Mouse (Mus musculus) embryonic facial prominence, embryonic 15.5 days (tissue): Measurements from ENCODE around the gene Itgb2. TPM values are rescaled to one million over a fixed set of nuclear protein-coding genes. Genes with fewer than 3 reads are reported as not detected.

Source experiments
- ATAC-seq: fragments of 200-750 bp; cut with Nextera tagmentation; 2 replicates; pipeline ENCODE4 v1.8.0; 2017; ENCODE audit warnings: low read depth, moderate TSS enrichment; ENCODE audit not compliant: insufficient number of reproducible peaks, low FRiP score, low TSS enrichment
- H3K27ac ChIP-seq: fragments of 300-500 bp; sonication (generic); replicated peaks from 2 replicates; pipeline ENCODE4 v1.5.1; 2015; ENCODE audit warnings: mild to moderate bottlenecking, inconsistent platforms
- H3K27me3 ChIP-seq: fragments of 300-500 bp; sonication (generic); 2 replicates; pipeline ENCODE4 v1.6.1; 2015; ENCODE audit warnings: inconsistent platforms
- H3K36me3 ChIP-seq: fragments of 300-500 bp; sonication (generic); 2 replicates; pipeline ENCODE4 v1.6.1; 2015; ENCODE audit warnings: mild to moderate bottlenecking, inconsistent platforms
- H3K4me1 ChIP-seq: fragments of 300-500 bp; sonication (generic); 2 replicates; pipeline ENCODE4 v1.6.1; 2015; ENCODE audit warnings: inconsistent platforms
- H3K4me2 ChIP-seq: fragments of 300-500 bp; sonication (generic); replicated peaks from 2 replicates; pipeline ENCODE4 v1.6.1; 2015; ENCODE audit warnings: mild to moderate bottlenecking, inconsistent platforms
- H3K4me3 ChIP-seq: fragments of 300-500 bp; sonication (generic); replicated peaks from 2 replicates; pipeline ENCODE4 v1.5.1; 2015; ENCODE audit warnings: mild to moderate bottlenecking, inconsistent platforms
- H3K9ac ChIP-seq: fragments of 300-500 bp; sonication (generic); 2 replicates; pipeline ENCODE4 v1.6.1; 2015; ENCODE audit warnings: inconsistent platforms
- H3K9me3 ChIP-seq: fragments of 300-500 bp; sonication (generic); replicated peaks from 2 replicates; pipeline ENCODE4 v1.6.1; 2016; ENCODE audit warnings: inconsistent platforms
- WGBS: fragments of 180-500 bp; shearing (Covaris S2); methylation state at CpG from one replicate; pipeline ENCODE4 v1.1.7; 2015; 5-methylcytosine and 5-hydroxymethylcytosine counted together
- polyA plus RNA-seq: library from polyadenylated mRNA; unstranded; fragments of >200 nt; fragmentation: Nextera tagmentation; extraction: Ambion mirVana; gene quantifications from 2 replicates; pipeline ENCODE4 v1.2.1, GENCODE M21; 2015

Gene Itgb2
- polyA plus RNA-seq, 1 experiment from 2014 or later, result 2.8 TPM

- Histone ChIP-seq H3K4me1 (no peaks in the 10 kb centered on the region), H3K27ac (no peak overlapping the region), H3K27me3 (no peaks in the 10 kb centered on the region), H3K4me3 (no peak overlapping the region), H3K36me3 (no peaks in the 10 kb centered on the region), H3K4me2 (no peak overlapping the region), H3K9ac (no peak overlapping the region), H3K9me3 (no peaks in the 10 kb centered on the region)
- no peak for ATAC-seq
- 91% methylated on average over 7 of the region's 7 CpGs for WGBS
These were observed 26.6 kb downstream of the Itgb2 start for GRCm38 (mm10) chr10:77556631-77557030.

- WGBS, result 89% methylated on average over 4 of the region's 4 CpGs
- Histone ChIP-seq H3K4me2 (no peak overlapping the region), H3K27ac (no peak overlapping the region), H3K9me3 (no peaks in the 10 kb centered on the region), H3K9ac (no peak overlapping the region), H3K27me3 (no peaks in the 10 kb centered on the region), H3K36me3 (no peaks in the 10 kb centered on the region), H3K4me1 (no peaks in the 10 kb centered on the region), H3K4me3 (no peak overlapping the region)
- ATAC-seq, result no peak
These were observed 27.6 kb downstream of the Itgb2 start for GRCm38 (mm10) chr10:77557641-77558040.

GRCm38 (mm10) chr10:77560090-77560489 lies 30.0 kb downstream of the Itgb2 start:
- Histone ChIP-seq H3K9me3 (no peaks in the 10 kb centered on the region), H3K4me2 (no peak overlapping the region), H3K9ac (no peak overlapping the region), H3K36me3 (no peaks in the 10 kb centered on the region), H3K4me1 (no peaks in the 10 kb centered on the region), H3K27ac (no peak overlapping the region), H3K27me3 (no peaks in the 10 kb centered on the region), H3K4me3 (no peak overlapping the region)
- no peak for ATAC-seq
- WGBS, result 79% methylated on average over 11 of the region's 11 CpGs

- no peak for ATAC-seq
- Histone ChIP-seq H3K4me2 (no peak overlapping the region), H3K27ac (no peak overlapping the region), H3K36me3 (no peaks in the 10 kb centered on the region), H3K9me3 (no peaks in the 10 kb centered on the region), H3K4me1 (no peaks in the 10 kb centered on the region), H3K27me3 (no peaks in the 10 kb centered on the region), H3K4me3 (no peak overlapping the region), H3K9ac (no peak overlapping the region)
- 82% methylated on average over 9 of the region's 9 CpGs for WGBS
These were observed 30.8 kb downstream of the Itgb2 start for GRCm38 (mm10) chr10:77560830-77561229.

GRCm38 (mm10) chr10:77561508-77561907 lies 31.5 kb downstream of the Itgb2 start:
- WGBS, result 58% methylated on average over 2 of the region's 2 CpGs
- Histone ChIP-seq H3K9ac (no peak overlapping the region), H3K9me3 (no peaks in the 10 kb centered on the region), H3K4me2 (no peak overlapping the region), H3K4me3 (no peak overlapping the region), H3K27ac (no peak overlapping the region), H3K27me3 (no peaks in the 10 kb centered on the region), H3K4me1 (no peaks in the 10 kb centered on the region), H3K36me3 (no peaks in the 10 kb centered on the region)
- no peak for ATAC-seq

- no peak overlapping the region for H3K27ac ChIP-seq
- no peaks in the 10 kb centered on the region for H3K9me3 ChIP-seq
- no peak overlapping the region for H3K9ac ChIP-seq
- H3K4me3 ChIP-seq, result no peak overlapping the region
- peaks cover 10% of the 10 kb centered on the region; the same call in 1 of the 2 replicates for H3K4me1 ChIP-seq
- H3K36me3 ChIP-seq, result no peaks in the 10 kb centered on the region
- no peaks in the 10 kb centered on the region for H3K27me3 ChIP-seq
- H3K4me2 ChIP-seq, result no peak overlapping the region
- ATAC-seq, result no peak
- 76% methylated on average over 8 of the region's 8 CpGs for WGBS
These were observed 35.0 kb downstream of the Itgb2 start for GRCm38 (mm10) chr10:77565005-77565404.

- no peak for ATAC-seq
- Histone ChIP-seq H3K27me3 (no peaks in the 10 kb centered on the region), H3K4me1 (peaks cover 10% of the 10 kb centered on the region; the same call in 1 of the 2 replicates), H3K36me3 (no peaks in the 10 kb centered on the region), H3K4me2 (no peak overlapping the region), H3K9ac (no peak overlapping the region), H3K9me3 (no peaks in the 10 kb centered on the region), H3K27ac (no peak overlapping the region), H3K4me3 (no peak overlapping the region)
- WGBS, result 32% methylated on average over 8 of the region's 8 CpGs
These were observed 36.6 kb downstream of the Itgb2 start for GRCm38 (mm10) chr10:77566651-77567050.

GRCm38 (mm10) chr10:77569481-77569880 lies 39.4 kb downstream of the Itgb2 start:
- no peaks in the 10 kb centered on the region for H3K9me3 ChIP-seq
- WGBS, result 45% methylated on average over 7 of the region's 7 CpGs
- peaks cover 10% of the 10 kb centered on the region; the same call in 1 of the 2 replicates for H3K4me1 ChIP-seq
- no peaks in the 10 kb centered on the region for H3K27me3 ChIP-seq
- no peak overlapping the region for H3K4me3 ChIP-seq
- no peak for ATAC-seq
- no peaks in the 10 kb centered on the region for H3K36me3 ChIP-seq
- peak overlapping the region; percentile 40; the same call in 1 of the 2 replicates for H3K27ac ChIP-seq
- no peak overlapping the region for H3K9ac ChIP-seq
- no peak overlapping the region for H3K4me2 ChIP-seq

- Histone ChIP-seq H3K27ac (peak overlapping the region; percentile 40; the same call in 1 of the 2 replicates), H3K9me3 (no peaks in the 10 kb centered on the region), H3K9ac (no peak overlapping the region), H3K27me3 (no peaks in the 10 kb centered on the region), H3K36me3 (no peaks in the 10 kb centered on the region), H3K4me3 (no peak overlapping the region), H3K4me1 (peaks cover 10% of the 10 kb centered on the region; the same call in 1 of the 2 replicates), H3K4me2 (no peak overlapping the region)
- 31% methylated on average over 6 of the region's 6 CpGs for WGBS
- ATAC-seq, result no peak
These were observed 40.1 kb downstream of the Itgb2 start for GRCm38 (mm10) chr10:77569973-77570658.

- H3K4me3 ChIP-seq, result no peak overlapping the region
- H3K27me3 ChIP-seq, result no peaks in the 10 kb centered on the region
- no peak for ATAC-seq
- H3K36me3 ChIP-seq, result no peaks in the 10 kb centered on the region
- no peak overlapping the region for H3K9ac ChIP-seq
- no peak overlapping the region for H3K27ac ChIP-seq
- H3K9me3 ChIP-seq, result no peaks in the 10 kb centered on the region
- H3K4me1 ChIP-seq, result peaks cover 10% of the 10 kb centered on the region; the same call in 1 of the 2 replicates
- 20% methylated on average over 3 of the region's 3 CpGs for WGBS
- H3K4me2 ChIP-seq, result no peak overlapping the region
These were observed 42.2 kb downstream of the Itgb2 start for GRCm38 (mm10) chr10:77572225-77572624.

- H3K27me3 ChIP-seq, result no peaks in the 10 kb centered on the region
- H3K9me3 ChIP-seq, result no peaks in the 10 kb centered on the region
- no peak overlapping the region for H3K27ac ChIP-seq
- no peaks in the 10 kb centered on the region for H3K36me3 ChIP-seq
- ATAC-seq, result no peak
- no peak overlapping the region for H3K9ac ChIP-seq
- H3K4me3 ChIP-seq, result no peak overlapping the region
- H3K4me1 ChIP-seq, result peaks cover 10% of the 10 kb centered on the region; the same call in 1 of the 2 replicates
- no peak overlapping the region for H3K4me2 ChIP-seq
- 83% methylated on average over 1 of the region's 1 CpGs for WGBS
These were observed 43.1 kb downstream of the Itgb2 start for GRCm38 (mm10) chr10:77573162-77573561.
